17 mouse cellular contexts compared by ENCODE assay signal in genomic region chr15:30793260-30793659, GRCm38 (mm10).
DNase-seq lines count a peak whose midpoint lies in the region; TF ChIP-seq lines count a peak whose summit lies in the region.
"Had no signal": no experiment of that assay in that cellular context is flagged by ENCODE, and none has a peak within 500 bp of the region (broad histone marks: within the 10 kb centered on the region; RNA-seq: fewer than 3 reads in every experiment).

No protein-coding gene starts in this region.

- no peak for TF ChIP-seq POLR2A in kidney, adult 2 months (IDR thresholded peaks at IDR 0.05; ENCODE audit: low read depth, low read length)

- H3K27ac ChIP-seq in kidney, adult 2 months (ENCODE audit: insufficient read depth, low read depth, low read length): no peak overlapping the region
- H3K27ac ChIP-seq: embryonic facial prominence, embryonic 15.5 days; forebrain, embryonic 15.5 days; hindbrain, embryonic 10.5 days; hindbrain, embryonic 14.5 days; intestine, embryonic 15.5 days had no signal

- no peak for TF ChIP-seq CTCF in kidney, adult 2 months (conservative IDR thresholded peaks at IDR 0.05; ENCODE audit: insufficient read depth, insufficient read length, low read depth, low read length)

- peak; percentile 22 for DNase-seq in right cerebral cortex, adult 18-20 months
- DNase-seq in right cerebral cortex, postnatal 10 days (ENCODE audit: low spot score in 2 of 2): no peak
- DNase-seq in cerebellum, adult 8-10 months: peak; percentile 12
- peak; percentile 33 to 34 for DNase-seq in cerebellum, postnatal 25 days
- no peak for DNase-seq in embryo, embryonic 10 days (ENCODE audit: low spot score)
- DNase-seq in kidney, adult 2 months: no peak
- DNase-seq: adrenal gland, adult 2 months; adrenal gland, postnatal 25 days; embryo, embryonic 11 days; gastrocnemius, postnatal 25 days; kidney, adult 18-20 months had no signal

- no peaks in the 10 kb centered on the region for H3K36me3 ChIP-seq in kidney, adult 2 months (ENCODE audit: control insufficient read depth, insufficient read depth, low read length)
- H3K36me3 ChIP-seq: embryonic facial prominence, embryonic 15.5 days; forebrain, embryonic 15.5 days; heart, embryonic 12.5 days; hindbrain, embryonic 10.5 days; intestine, embryonic 15.5 days had no signal

- H3K4me1 ChIP-seq in kidney, adult 2 months (ENCODE audit: control insufficient read depth, insufficient read depth, low read length): no peaks in the 10 kb centered on the region
- H3K4me1 ChIP-seq: embryonic facial prominence, embryonic 15.5 days; forebrain, embryonic 15.5 days; heart, embryonic 12.5 days; hindbrain, embryonic 10.5 days; intestine, embryonic 15.5 days had no signal

- no peaks in the 10 kb centered on the region for H3K27me3 ChIP-seq in kidney, adult 2 months (replicated peaks; ENCODE audit: control insufficient read depth, insufficient read depth, low read length)
- H3K27me3 ChIP-seq: embryonic facial prominence, embryonic 15.5 days; forebrain, embryonic 15.5 days; heart, embryonic 12.5 days; intestine, embryonic 15.5 days had no signal

- H3K4me3 ChIP-seq in kidney, adult 2 months (ENCODE audit: insufficient read depth, low read depth, low read length): no peak overlapping the region
- H3K4me3 ChIP-seq: embryonic facial prominence, embryonic 15.5 days; forebrain, embryonic 15.5 days; heart, embryonic 12.5 days; hindbrain, embryonic 10.5 days; intestine, embryonic 15.5 days had no signal

- 82% methylated on average over 3 of the region's 3 CpGs for WGBS in kidney, adult 2 months

Comparison
In these comparisons a context has a peak if more than half of its experiments do, and no peak if none do; other contexts are left out.
1. DNase-seq: peak in right cerebral cortex, adult 18-20 months (single experiment), cerebellum, adult 8-10 months (single experiment) and cerebellum, postnatal 25 days (2 of 2); none in right cerebral cortex, postnatal 10 days (0 of 2), embryo, embryonic 10 days (single experiment) and kidney, adult 2 months (single experiment).